Mouse (Mus musculus) liver, embryonic 15.5 days (tissue): Measurements from ENCODE around the gene Chd9. TPM values are rescaled to one million over a fixed set of nuclear protein-coding genes. Genes with fewer than 3 reads are reported as not detected.

ENCODE experiments used
- ATAC-seq: fragments of 200-750 bp; cut with Nextera tagmentation; 2 replicates; pipeline ENCODE4 v1.8.0; 2017; ENCODE audit warnings: moderate number of reproducible peaks, mild to moderate bottlenecking, moderate library complexity; ENCODE audit not compliant: insufficient read depth
- H3K27ac ChIP-seq: fragments of 300-500 bp; sonication (generic); replicated peaks from 2 replicates; pipeline ENCODE4 v1.5.1; 2015; ENCODE audit warnings: mild to moderate bottlenecking, inconsistent platforms
- H3K27me3 ChIP-seq: fragments of 300-500 bp; sonication (generic); 2 replicates; pipeline ENCODE4 v1.6.1; 2015; ENCODE audit warnings: mild to moderate bottlenecking, inconsistent platforms
- H3K36me3 ChIP-seq: fragments of 300-500 bp; sonication (generic); replicated peaks from 2 replicates; pipeline ENCODE4 v1.6.1; 2015; ENCODE audit warnings: moderate library complexity, mild to moderate bottlenecking, inconsistent platforms
- H3K4me1 ChIP-seq: fragments of 300-500 bp; sonication (generic); replicated peaks from 2 replicates; pipeline ENCODE4 v1.6.1; 2015; ENCODE audit warnings: inconsistent platforms
- H3K4me2 ChIP-seq: fragments of 300-500 bp; sonication (generic); 2 replicates; pipeline ENCODE4 v1.6.1; 2015; ENCODE audit warnings: moderate library complexity, mild to moderate bottlenecking, inconsistent platforms
- H3K4me3 ChIP-seq: fragments of 300-500 bp; sonication (generic); replicated peaks from 2 replicates; pipeline ENCODE4 v1.5.1; 2015; ENCODE audit warnings: mild to moderate bottlenecking, inconsistent platforms
- H3K9ac ChIP-seq: fragments of 300-500 bp; sonication (generic); 2 replicates; pipeline ENCODE4 v1.6.1; 2015; ENCODE audit warnings: moderate library complexity, mild to moderate bottlenecking, inconsistent platforms
- H3K9me3 ChIP-seq: fragments of 300-500 bp; sonication (generic); replicated peaks from 2 replicates; pipeline ENCODE4 v1.6.1; 2016; ENCODE audit warnings: inconsistent platforms
- WGBS: fragments of 180-500 bp; shearing (Covaris S2); methylation state at CpG from one replicate; pipeline ENCODE4 v1.1.7; 2015; ENCODE audit warnings: mixed read lengths; ENCODE audit not compliant: insufficient replicate concordance; 5-methylcytosine and 5-hydroxymethylcytosine counted together
- polyA plus RNA-seq: library from polyadenylated mRNA; unstranded; fragments of >200 nt; fragmentation: Nextera tagmentation; extraction: Ambion mirVana; gene quantifications from 2 replicates; pipeline ENCODE4 v1.2.1, GENCODE M21; 2015

Gene Chd9
- polyA plus RNA-seq, 1 experiment from 2014 or later: 13.2 TPM

- H3K36me3 ChIP-seq: no peaks in the 10 kb centered on the region; the same call in 1 of the 2 replicates
- peak; percentile 94 for ATAC-seq
- WGBS: 0% methylated on average over 25 of the region's 25 CpGs
Observed at GRCm38 (mm10) chr8:91069834-91070233, 241.7 kb downstream of the Chd9 start, which contains the start of gene Rbl2. TSS of gene Rbl2 (plus strand) at chr8:91070057.

GRCm38 (mm10) chr8:91070275-91070859, 242.2 kb downstream of the Chd9 start:
- peak overlapping the region; percentile 92 for H3K27ac ChIP-seq
- no peaks in the 10 kb centered on the region for H3K9me3 ChIP-seq
- peak overlapping the region; percentile 84 for H3K9ac ChIP-seq
- under 1% methylated on average over 34 of the region's 34 CpGs for WGBS
- peak overlapping the region; percentile 91 for H3K4me3 ChIP-seq
- ATAC-seq: peak; percentile 77
- peaks cover 27% of the 10 kb centered on the region for H3K4me1 ChIP-seq
- peak overlapping the region; percentile 85 for H3K4me2 ChIP-seq
- peaks cover 2% of the 10 kb centered on the region; the same call in 1 of the 2 replicates for H3K36me3 ChIP-seq
- no peaks in the 10 kb centered on the region for H3K27me3 ChIP-seq

More at GRCm38 (mm10) chr8:91069834-91070233, 241.7 kb downstream of the Chd9 start, which contains the start of gene Rbl2:
- H3K4me1 ChIP-seq: peaks cover 27% of the 10 kb centered on the region
- peak within 1 kb of the TSS; percentile 91 for H3K4me3 ChIP-seq
- H3K9ac ChIP-seq: peak within 1 kb of the TSS; percentile 84
- H3K9me3 ChIP-seq: no peaks in the 10 kb centered on the region
- no peaks in the 10 kb centered on the region for H3K27me3 ChIP-seq
- peak within 1 kb of the TSS; percentile 85 for H3K4me2 ChIP-seq
- peak within 1 kb of the TSS; percentile 92 for H3K27ac ChIP-seq

GRCm38 (mm10) chr8:91077077-91077867, 249.1 kb downstream of the Chd9 start:
- 50% methylated on average over 12 of the region's 12 CpGs for WGBS

GRCm38 (mm10) chr8:91079678-91080077, 251.5 kb downstream of the Chd9 start:
- H3K9ac ChIP-seq: no peak overlapping the region

More at GRCm38 (mm10) chr8:91077077-91077867, 249.1 kb downstream of the Chd9 start:
- no peak overlapping the region for H3K4me3 ChIP-seq
- no peaks in the 10 kb centered on the region for H3K27me3 ChIP-seq
- peaks cover 8% of the 10 kb centered on the region; the same call in 1 of the 2 replicates for H3K4me1 ChIP-seq
- no peak overlapping the region for H3K9ac ChIP-seq
- no peak overlapping the region for H3K27ac ChIP-seq
- ATAC-seq: 0 out of 2 replicates have a peak, but pooled peaks have one; percentile 24
- no peaks in the 10 kb centered on the region for H3K9me3 ChIP-seq
- no peak overlapping the region for H3K4me2 ChIP-seq
- H3K36me3 ChIP-seq: peaks cover 30% of the 10 kb centered on the region

DNA sequence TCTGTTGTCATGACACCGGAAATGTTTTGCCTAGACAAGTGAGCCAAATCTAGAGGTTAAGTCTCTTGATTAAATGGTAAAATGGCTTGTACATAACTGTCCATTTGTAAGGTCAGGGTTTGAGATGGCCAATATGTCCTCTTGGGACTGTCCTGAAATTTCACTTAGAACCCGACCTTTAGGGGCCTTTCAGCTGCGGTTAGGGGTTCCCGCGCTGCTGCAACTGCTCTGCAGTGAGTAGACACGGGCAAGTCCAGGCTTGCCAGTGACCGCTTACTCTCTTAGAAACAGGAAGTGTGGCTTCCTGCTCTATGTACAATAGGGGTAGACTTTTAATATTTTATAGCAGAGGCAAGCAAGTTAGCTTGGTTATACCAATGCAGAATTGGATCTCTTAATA, 253.8 kb downstream of the Chd9 start:
- peaks cover 7% of the 10 kb centered on the region; the same call in 1 of the 2 replicates for H3K4me1 ChIP-seq
- H3K4me2 ChIP-seq: no peak overlapping the region
- no peak overlapping the region for H3K27ac ChIP-seq
- peak; percentile 44; the same call in 1 of the 2 replicates for ATAC-seq
- peaks cover 43% of the 10 kb centered on the region for H3K36me3 ChIP-seq
- H3K27me3 ChIP-seq: no peaks in the 10 kb centered on the region
- no peaks in the 10 kb centered on the region for H3K9me3 ChIP-seq
- no peak overlapping the region for H3K4me3 ChIP-seq
- no peak overlapping the region for H3K9ac ChIP-seq
- 24% methylated on average over 7 of the region's 7 CpGs for WGBS

More at GRCm38 (mm10) chr8:91079678-91080077, 251.5 kb downstream of the Chd9 start:
- Histone ChIP-seq H3K4me1 (peaks cover 8% of the 10 kb centered on the region; the same call in 1 of the 2 replicates), H3K9me3 (no peaks in the 10 kb centered on the region), H3K36me3 (peaks cover 41% of the 10 kb centered on the region), H3K27me3 (no peaks in the 10 kb centered on the region), H3K4me2 (no peak overlapping the region), H3K27ac (no peak overlapping the region), H3K4me3 (no peak overlapping the region)
- WGBS: 85% methylated on average over 2 of the region's 2 CpGs
- no peak for ATAC-seq

DNA sequence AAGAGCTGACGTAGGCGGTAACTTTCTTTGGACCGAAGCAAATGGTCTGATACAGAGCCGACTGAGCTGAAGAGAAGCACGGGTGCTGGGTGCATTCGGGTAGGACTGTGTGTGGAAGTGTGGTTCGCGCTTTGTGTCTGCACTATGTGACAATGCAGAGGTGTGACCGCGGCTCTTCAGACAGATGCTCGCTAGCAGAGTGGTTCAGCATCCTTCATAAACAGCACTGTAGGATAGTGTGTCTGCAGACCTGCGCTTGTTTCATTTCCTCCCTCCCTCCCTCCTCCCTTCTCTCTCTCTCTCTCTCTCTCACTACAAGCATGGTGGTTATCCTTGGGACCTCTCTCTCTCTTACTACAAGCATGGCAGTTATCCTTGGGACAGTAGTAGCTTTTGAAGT, 254.3 kb downstream of the Chd9 start:
- H3K4me3 ChIP-seq: no peak overlapping the region
- WGBS: 53% methylated on average over 12 of the region's 12 CpGs
- H3K36me3 ChIP-seq: peaks cover 44% of the 10 kb centered on the region
- no peaks in the 10 kb centered on the region for H3K27me3 ChIP-seq
- H3K9me3 ChIP-seq: no peaks in the 10 kb centered on the region
- H3K4me2 ChIP-seq: no peak overlapping the region
- no peak overlapping the region for H3K9ac ChIP-seq
- H3K27ac ChIP-seq: no peak overlapping the region
- ATAC-seq: no peak
- H3K4me1 ChIP-seq: peaks cover 2% of the 10 kb centered on the region; the same call in 1 of the 2 replicates

- Histone ChIP-seq H3K36me3 (peaks cover 54% of the 10 kb centered on the region), H3K9ac (no peak overlapping the region), H3K4me1 (no peaks in the 10 kb centered on the region), H3K4me2 (no peak overlapping the region), H3K27ac (no peak overlapping the region), H3K27me3 (no peaks in the 10 kb centered on the region), H3K4me3 (no peak overlapping the region), H3K9me3 (no peaks in the 10 kb centered on the region)
- WGBS: 85% methylated on average over 7 of the region's 7 CpGs
- no peak for ATAC-seq
Observed at GRCm38 (mm10) chr8:91088452-91088851, 260.3 kb downstream of the Chd9 start.

GRCm38 (mm10) chr8:91089601-91090000, 261.4 kb downstream of the Chd9 start:
- Histone ChIP-seq H3K4me3 (no peak overlapping the region), H3K36me3 (peaks cover 48% of the 10 kb centered on the region), H3K4me2 (no peak overlapping the region), H3K27ac (no peak overlapping the region), H3K4me1 (no peaks in the 10 kb centered on the region), H3K9ac (no peak overlapping the region), H3K27me3 (no peaks in the 10 kb centered on the region), H3K9me3 (no peaks in the 10 kb centered on the region)
- 75% methylated on average over 2 of the region's 2 CpGs for WGBS
- no peak for ATAC-seq

DNA sequence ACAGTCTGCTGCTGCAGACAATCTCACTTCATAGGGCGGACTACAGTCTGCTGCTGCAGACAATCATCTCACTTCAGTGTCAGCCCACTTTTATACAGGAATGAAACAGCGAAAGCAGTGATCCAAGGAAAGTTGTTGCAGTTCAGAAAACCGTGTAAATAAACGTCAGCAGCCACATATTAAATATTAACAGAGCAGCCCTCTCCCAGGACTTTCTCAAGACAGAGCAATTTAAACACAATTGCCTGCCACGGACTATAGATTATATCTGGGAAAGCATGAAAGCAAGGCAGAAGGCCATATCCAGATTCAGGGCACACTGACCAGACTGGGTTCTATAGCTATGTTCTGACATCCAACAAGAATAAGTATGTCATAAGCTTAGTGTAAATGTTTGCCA, 266.0 kb downstream of the Chd9 start:
- ATAC-seq: no peak
- Histone ChIP-seq H3K27me3 (no peaks in the 10 kb centered on the region), H3K36me3 (peaks cover 45% of the 10 kb centered on the region), H3K9me3 (no peaks in the 10 kb centered on the region), H3K9ac (no peak overlapping the region), H3K4me2 (no peak overlapping the region), H3K4me3 (no peak overlapping the region), H3K4me1 (no peaks in the 10 kb centered on the region), H3K27ac (no peak overlapping the region)
- WGBS: 67% methylated on average over 5 of the region's 5 CpGs

DNA sequence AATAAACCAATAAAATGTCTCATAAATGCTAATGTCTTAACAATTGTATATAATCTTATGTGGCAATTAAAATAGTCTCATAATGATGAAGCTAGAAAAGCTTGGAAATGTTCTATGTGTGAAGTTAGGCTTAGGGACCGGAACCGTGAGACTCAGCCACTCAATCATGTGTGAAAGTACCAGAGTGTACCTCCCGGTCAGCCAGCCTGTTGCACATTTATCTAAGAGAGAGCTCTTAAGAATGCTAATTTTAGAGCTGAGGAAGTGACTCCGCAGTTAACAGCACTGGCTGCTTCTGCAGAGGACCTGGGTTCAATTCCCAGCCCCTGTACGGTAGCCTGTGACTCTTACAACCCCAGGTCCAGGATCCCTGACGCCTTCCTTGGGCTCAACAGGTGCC, 270.0 kb downstream of the Chd9 start:
- Histone ChIP-seq H3K4me3 (no peak overlapping the region), H3K27me3 (no peaks in the 10 kb centered on the region), H3K27ac (no peak overlapping the region), H3K4me2 (no peak overlapping the region), H3K4me1 (no peaks in the 10 kb centered on the region), H3K9ac (no peak overlapping the region), H3K9me3 (no peaks in the 10 kb centered on the region), H3K36me3 (peaks cover 34% of the 10 kb centered on the region)
- ATAC-seq: no peak
- 82% methylated on average over 6 of the region's 6 CpGs for WGBS
